Mouse (Mus musculus) macrophage (primary cell): ENCODE data around the gene Sox11. TPM values are rescaled to one million over a fixed set of nuclear protein-coding genes. Genes with fewer than 3 reads are reported as not detected.

ENCODE experiments used
- H3K27ac ChIP-seq: fragments of 350-480 bp; formaldehyde crosslinking; 2 replicates; pipeline ENCODE4 v1.9.0; 2021
- H3K36me3 ChIP-seq: fragments of 350-480 bp; formaldehyde crosslinking; 2 replicates; pipeline ENCODE4 v1.9.0; 2021; ENCODE audit errors: inconsistent target
- H3K4me3 ChIP-seq: fragments of 350-480 bp; formaldehyde crosslinking; 2 replicates; pipeline ENCODE4 v1.9.0; 2021; ENCODE audit errors: inconsistent target
- H3K79me2 ChIP-seq: fragments of 350-480 bp; formaldehyde crosslinking; 2 replicates; pipeline ENCODE4 v1.9.0; 2021; ENCODE audit errors: inconsistent target
- WGBS: methylation state at CpG from one replicate; pipeline ENCODE4 v1.1.7; 2026; ENCODE audit warnings: inconsistent platforms; ENCODE audit not compliant: missing documents; 5-methylcytosine and 5-hydroxymethylcytosine counted together
- polyA plus RNA-seq: library from polyadenylated mRNA; stranded (reverse); fragments of 250-400 nt; gene quantifications from 3 replicates; pipeline ENCODE4 v1.2.4, GENCODE M21; 2018; ENCODE audit warnings: inconsistent platforms

The Sox11 gene
- polyA plus RNA-seq, 1 experiment from 2014 or later, result not detected

DNA sequence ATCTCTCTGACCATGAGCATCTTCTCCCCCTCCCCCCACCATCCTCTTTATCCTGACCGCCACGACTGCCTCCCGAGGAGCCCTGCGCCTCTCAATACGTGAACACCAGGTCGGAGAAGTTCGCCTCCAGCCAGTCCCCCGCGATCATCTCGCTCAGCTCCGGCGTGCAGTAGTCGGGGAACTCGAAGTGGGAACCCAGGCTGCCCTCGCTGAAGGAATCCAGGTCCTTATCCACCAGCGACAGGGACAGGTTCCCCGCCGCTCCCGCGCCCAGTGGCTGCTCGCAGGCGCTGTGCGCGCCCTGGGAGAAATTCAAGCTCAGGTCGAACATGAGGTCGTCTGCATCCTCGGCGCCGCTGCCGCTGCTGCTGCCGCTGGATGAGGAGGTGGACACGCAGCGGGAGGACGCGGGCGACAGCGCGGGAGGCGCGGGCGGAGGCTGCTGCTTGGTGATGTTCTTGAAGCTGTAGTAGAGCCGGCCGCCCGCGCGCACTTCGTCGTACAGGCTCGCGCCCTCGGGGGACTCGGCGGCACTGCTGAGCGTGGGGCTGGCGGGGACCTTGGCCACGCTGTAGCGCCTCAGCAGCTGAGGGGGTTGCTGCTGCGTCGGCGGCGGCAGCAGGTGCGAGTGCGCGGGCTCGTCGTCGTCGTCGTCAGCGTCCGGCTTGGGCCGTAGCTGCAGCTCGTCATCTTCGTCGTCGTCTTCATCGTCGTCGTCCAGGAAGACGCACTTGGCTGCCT is 1.1 kb downstream of the Sox11 start:
- Histone ChIP-seq H3K4me3 (no peak overlapping the region), H3K27ac (no peak overlapping the region), H3K36me3 (no peaks in the 10 kb centered on the region), H3K79me2 (no peaks in the 10 kb centered on the region)
- WGBS, result 5% methylated on average over 75 of the region's 80 CpGs

- H3K27ac ChIP-seq, result no peak overlapping the region
- whole genome bisulfite sequencing, result 6% methylated on average over 14 of the region's 14 CpGs
- H3K36me3 ChIP-seq, result no peaks in the 10 kb centered on the region
- H3K79me2 ChIP-seq, result no peaks in the 10 kb centered on the region
- H3K4me3 ChIP-seq, result no peak overlapping the region
Observed at GRCm38 (mm10) chr12:27340451-27341035, 1.8 kb downstream of the Sox11 start.

GRCm38 (mm10) chr12:27339171-27339751 is 3.1 kb downstream of the Sox11 start:
- WGBS, result 7% methylated on average over 25 of the region's 47 CpGs
- H3K4me3 ChIP-seq, result no peak overlapping the region
- no peak overlapping the region for H3K27ac ChIP-seq
- H3K79me2 ChIP-seq, result no peaks in the 10 kb centered on the region
- no peaks in the 10 kb centered on the region for H3K36me3 ChIP-seq

- no peaks in the 10 kb centered on the region for H3K36me3 ChIP-seq
- no peak overlapping the region for H3K4me3 ChIP-seq
- 2% methylated on average over 34 of the region's 40 CpGs for WGBS
- no peaks in the 10 kb centered on the region for H3K79me2 ChIP-seq
- no peak overlapping the region for H3K27ac ChIP-seq
Observed at GRCm38 (mm10) chr12:27338721-27339170, 3.6 kb downstream of the Sox11 start.

GRCm38 (mm10) chr12:27338116-27338515 is 4.3 kb downstream of the Sox11 start:
- H3K4me3 ChIP-seq, result no peak overlapping the region
- no peaks in the 10 kb centered on the region for H3K79me2 ChIP-seq
- H3K36me3 ChIP-seq, result no peaks in the 10 kb centered on the region
- 20% methylated on average over 8 of the region's 12 CpGs for WGBS
- no peak overlapping the region for H3K27ac ChIP-seq

- Histone ChIP-seq H3K36me3 (no peaks in the 10 kb centered on the region), H3K4me3 (no peak overlapping the region), H3K79me2 (no peaks in the 10 kb centered on the region), H3K27ac (no peak overlapping the region)
- WGBS, result 89% methylated on average over 1 of the region's 1 CpGs
Observed at GRCm38 (mm10) chr12:27337482-27337881, 4.9 kb downstream of the Sox11 start.

DNA sequence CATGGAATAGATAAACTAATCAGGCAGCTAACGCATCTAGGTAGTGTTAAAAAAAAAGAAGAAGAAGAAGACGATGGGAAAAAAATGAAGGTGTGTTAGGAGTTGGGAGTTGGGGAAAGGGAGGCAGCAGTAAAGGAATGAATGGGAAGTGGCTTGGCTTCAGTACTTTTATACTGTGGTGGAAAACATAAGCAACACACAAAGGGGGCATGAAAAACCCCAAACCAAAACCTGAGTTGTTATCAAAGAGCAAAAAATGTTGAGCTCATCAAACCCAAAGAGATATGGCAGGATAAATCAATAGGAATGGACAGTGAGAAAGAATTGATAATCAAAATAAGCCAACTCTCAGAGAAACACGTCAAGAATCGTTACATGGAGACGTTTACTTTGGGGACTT is 5.6 kb downstream of the Sox11 start:
- 95% methylated on average over 5 of the region's 5 CpGs for WGBS
- no peak overlapping the region for H3K4me3 ChIP-seq
- no peak overlapping the region for H3K27ac ChIP-seq
- no peaks in the 10 kb centered on the region for H3K36me3 ChIP-seq
- no peaks in the 10 kb centered on the region for H3K79me2 ChIP-seq

GRCm38 (mm10) chr12:27336336-27336735 is 6.0 kb downstream of the Sox11 start:
- 69% methylated on average over 7 of the region's 7 CpGs for WGBS
- H3K27ac ChIP-seq, result no peak overlapping the region
- H3K79me2 ChIP-seq, result no peaks in the 10 kb centered on the region
- H3K4me3 ChIP-seq, result no peak overlapping the region
- H3K36me3 ChIP-seq, result no peaks in the 10 kb centered on the region

DNA sequence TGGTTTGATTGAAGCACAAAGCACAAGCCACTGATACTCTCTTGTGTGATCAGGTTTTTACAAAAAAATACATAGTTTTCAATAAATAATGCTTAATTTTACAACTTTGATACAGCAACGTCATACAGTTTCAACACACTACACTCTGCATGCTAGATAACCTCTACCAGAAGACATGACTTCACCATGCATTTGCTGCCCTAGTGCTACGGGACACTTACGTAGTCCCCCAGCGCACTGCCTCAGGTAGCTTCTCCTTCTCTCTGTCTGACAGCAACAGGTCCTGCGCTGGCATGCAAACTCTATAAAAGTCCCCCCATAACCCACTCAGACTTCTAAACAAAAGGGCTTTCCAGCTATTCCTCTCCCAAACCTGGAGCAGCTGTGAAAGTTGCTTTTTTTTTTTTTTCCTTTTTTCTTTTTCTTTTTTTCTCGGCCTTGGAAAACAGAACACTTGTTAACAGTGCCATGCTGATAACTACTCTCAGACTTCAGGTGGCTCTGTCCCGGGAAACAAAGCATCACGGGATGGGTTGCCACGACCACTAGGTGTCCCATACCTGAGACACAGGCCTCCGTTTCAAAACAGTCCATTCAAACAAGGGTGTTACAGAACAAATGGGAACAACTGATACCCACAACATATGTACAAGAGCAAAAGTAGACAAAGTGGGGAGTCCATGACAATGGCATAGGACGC is 6.9 kb downstream of the Sox11 start:
- 81% methylated on average over 11 of the region's 11 CpGs for WGBS
- Histone ChIP-seq H3K36me3 (no peaks in the 10 kb centered on the region), H3K79me2 (no peaks in the 10 kb centered on the region), H3K4me3 (no peak overlapping the region), H3K27ac (no peak overlapping the region)

DNA sequence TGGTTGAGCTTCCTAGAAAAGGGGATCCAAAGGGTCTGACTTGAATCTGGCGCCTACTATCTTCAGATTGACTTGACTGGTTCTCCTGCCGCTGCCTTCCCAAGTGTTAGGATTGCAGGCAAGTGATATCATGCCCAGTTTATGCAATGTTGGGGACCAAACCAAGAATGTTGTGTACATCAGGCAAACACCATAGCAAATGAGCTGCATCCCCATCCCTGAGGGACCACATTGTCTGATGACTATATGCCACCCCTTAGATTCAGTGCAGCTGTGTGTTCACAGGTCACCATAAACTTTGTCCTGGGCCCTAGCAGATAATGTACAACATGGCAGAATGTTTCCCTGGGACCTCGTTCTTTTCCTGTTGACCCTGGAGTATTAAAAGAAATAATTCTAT is 8.8 kb downstream of the Sox11 start:
- H3K27ac ChIP-seq, result no peak overlapping the region
- H3K4me3 ChIP-seq, result no peak overlapping the region
- WGBS, result 73% methylated on average over 3 of the region's 3 CpGs
- H3K36me3 ChIP-seq, result no peaks in the 10 kb centered on the region
- H3K79me2 ChIP-seq, result no peaks in the 10 kb centered on the region

- Histone ChIP-seq H3K27ac (no peak overlapping the region), H3K4me3 (no peak overlapping the region), H3K36me3 (no peaks in the 10 kb centered on the region), H3K79me2 (no peaks in the 10 kb centered on the region)
- 67% methylated on average over 1 of the region's 1 CpGs for WGBS
Observed at GRCm38 (mm10) chr12:27323423-27323822, 19.0 kb downstream of the Sox11 start.

- Histone ChIP-seq H3K36me3 (no peaks in the 10 kb centered on the region), H3K27ac (no peak overlapping the region), H3K79me2 (no peaks in the 10 kb centered on the region), H3K4me3 (no peak overlapping the region)
Observed at GRCm38 (mm10) chr12:27320705-27321104, 21.7 kb downstream of the Sox11 start.

- Histone ChIP-seq H3K79me2 (no peaks in the 10 kb centered on the region), H3K27ac (no peak overlapping the region), H3K36me3 (no peaks in the 10 kb centered on the region), H3K4me3 (no peak overlapping the region)
- 72% methylated on average over 8 of the region's 8 CpGs for WGBS
Observed at GRCm38 (mm10) chr12:27312985-27313384, 29.4 kb downstream of the Sox11 start.

DNA sequence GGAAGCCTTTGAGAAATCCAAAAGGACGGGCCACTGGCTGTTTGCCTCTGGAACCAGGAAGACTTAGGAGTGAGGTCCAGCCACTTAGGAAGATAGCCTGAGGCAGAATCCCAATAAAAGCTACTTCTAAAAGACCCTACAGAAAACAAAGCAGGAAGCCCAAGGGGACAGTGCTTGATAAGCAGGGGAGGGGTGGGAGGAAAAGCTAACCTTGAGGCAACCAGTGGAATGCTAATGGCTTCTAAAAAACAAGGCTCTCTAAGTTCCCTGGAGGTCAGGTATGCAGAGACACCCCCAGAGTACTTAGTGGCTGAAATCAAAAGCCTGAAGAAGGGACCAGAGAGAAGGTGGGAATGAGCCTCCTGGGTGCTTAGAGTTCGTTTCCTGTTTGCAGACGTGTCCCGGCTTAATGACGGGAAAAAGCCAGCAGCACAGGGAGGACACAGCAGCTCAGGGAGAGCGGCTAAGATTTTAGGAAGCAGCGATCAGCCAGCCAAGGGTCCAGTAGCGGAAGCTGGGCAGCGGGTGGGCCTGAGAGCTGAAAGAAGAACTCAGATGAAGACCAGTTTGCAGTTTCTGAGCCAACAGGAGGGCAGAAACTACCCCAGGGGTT is 30.4 kb downstream of the Sox11 start:
- H3K36me3 ChIP-seq, result no peaks in the 10 kb centered on the region
- no peaks in the 10 kb centered on the region for H3K79me2 ChIP-seq
- H3K4me3 ChIP-seq, result no peak overlapping the region
- 27% methylated on average over 9 of the region's 9 CpGs for WGBS
- H3K27ac ChIP-seq, result no peak overlapping the region
